8 mouse cellular contexts compared by ENCODE assay signal in genomic region chr5:122798557-122799378, GRCm38 (mm10). TPM values are rescaled to one million over a fixed set of nuclear protein-coding genes. Genes with fewer than 3 reads are reported as not detected.
A peak's percentile ranks its signal among the peaks of the same experiment; 100 is the strongest.
DNase-seq lines count a peak whose midpoint lies in the region; ATAC-seq and TF ChIP-seq lines count a peak whose summit lies in the region.

No protein-coding gene starts in this region.

- H3K4me3 ChIP-seq in MEL (ENCODE audit: control insufficient read depth in 1 of 2, insufficient read depth in 1 of 2, low read depth in 2 of 2, low read length in 2 of 2): peak overlapping the region in 1 of 2 experiments; percentile 24; a peak in 2 of 4 replicates
- no peak overlapping the region for H3K4me3 ChIP-seq in forebrain, postnatal 0 days (ENCODE audit: low read depth, low read length)
- H3K4me3 ChIP-seq in hindbrain, postnatal 0 days (ENCODE audit: low read length): no peak overlapping the region
- H3K4me3 ChIP-seq in left cerebral cortex, adult 2 months: no peak overlapping the region
- H3K4me3 ChIP-seq in stomach, embryonic 14.5 days (ENCODE audit: low read depth, low read length): no peak overlapping the region

- H3K9ac ChIP-seq in MEL (ENCODE audit: control insufficient read depth, low read depth, low read length, poor library complexity, severe bottlenecking): peak overlapping the region; percentile 1; the same call in 1 of the 2 replicates
- no peak overlapping the region for H3K9ac ChIP-seq in forebrain, postnatal 0 days
- no peak overlapping the region for H3K9ac ChIP-seq in hindbrain, postnatal 0 days (replicated peaks; ENCODE audit: low read length)
- no peak overlapping the region for H3K9ac ChIP-seq in stomach, embryonic 14.5 days (replicated peaks; ENCODE audit: low read depth, low read length)

- H3K4me1 ChIP-seq in MEL (ENCODE audit: control insufficient read depth in 1 of 2, insufficient read depth in 2 of 2, low read length in 2 of 2): peaks cover 9 to 14% of the 10 kb centered on the region in 2 experiments
- peaks cover 8% of the 10 kb centered on the region for H3K4me1 ChIP-seq in forebrain, postnatal 0 days (ENCODE audit: insufficient read depth)
- H3K4me1 ChIP-seq in hindbrain, postnatal 0 days (ENCODE audit: insufficient read depth, low read length): no peaks in the 10 kb centered on the region; the same call in 1 of the 2 replicates
- H3K4me1 ChIP-seq in stomach, embryonic 14.5 days (ENCODE audit: control insufficient read depth, insufficient read depth, low read length): peaks cover 6% of the 10 kb centered on the region

- peak; percentile 93 for ATAC-seq in forebrain, postnatal 0 days
- ATAC-seq in hindbrain, postnatal 0 days: peak; percentile 81
- ATAC-seq in stomach, embryonic 14.5 days (ENCODE audit: insufficient number of reproducible peaks, insufficient read depth, low FRiP score, low read depth): peak; percentile 40; the same call in 1 of the 2 replicates

- H3K27me3 ChIP-seq in MEL (ENCODE audit: control insufficient read depth in 1 of 2, insufficient read depth in 2 of 2, low read length in 2 of 2): no peaks in the 10 kb centered on the region
- H3K27me3 ChIP-seq in forebrain, postnatal 0 days (ENCODE audit: insufficient read depth, low read length): no peaks in the 10 kb centered on the region
- no peaks in the 10 kb centered on the region for H3K27me3 ChIP-seq in hindbrain, postnatal 0 days (ENCODE audit: insufficient read depth, low read length)
- H3K27me3 ChIP-seq in stomach, embryonic 14.5 days (ENCODE audit: control insufficient read depth, insufficient read depth, low read length): no peaks in the 10 kb centered on the region

- no peak overlapping the region; the same call in 1 of the 2 replicates for H3K4me2 ChIP-seq in forebrain, postnatal 0 days (ENCODE audit: low read depth)
- H3K4me2 ChIP-seq in hindbrain, postnatal 0 days (ENCODE audit: low read depth, low read length): no peak overlapping the region
- no peak overlapping the region for H3K4me2 ChIP-seq in stomach, embryonic 14.5 days (replicated peaks; ENCODE audit: low read depth, low read length)

- WGBS in forebrain, postnatal 0 days: 30% methylated on average over 17 of the region's 17 CpGs
- WGBS in hindbrain, postnatal 0 days: 37% methylated on average over 17 of the region's 17 CpGs
- 57% methylated on average over 17 of the region's 17 CpGs for WGBS in stomach, embryonic 14.5 days

- TF ChIP-seq EP300 in MEL (IDR thresholded peaks at IDR 0.05; ENCODE audit: low read depth in 1 of 2, low read length in 2 of 2): peak; percentile 42 to 62; a peak in 2 of 4 replicates

- TF ChIP-seq CTCF in MEL (IDR thresholded peaks at IDR 0.05 in 2 of 3, conservative IDR thresholded peaks at IDR 0.05 in 1 of 3; ENCODE audit: control insufficient read depth in 1 of 3, insufficient read depth in 1 of 3, low read depth in 2 of 3, low read length in 3 of 3, poor library complexity in 1 of 3, severe bottlenecking in 1 of 3): no peak
- TF ChIP-seq CTCF in forebrain, postnatal 0 days (IDR thresholded peaks at IDR 0.05; ENCODE audit: low read depth): no peak
- TF ChIP-seq CTCF in hindbrain, postnatal 0 days (IDR thresholded peaks at IDR 0.05; ENCODE audit: low read depth): no peak
- no peak for TF ChIP-seq CTCF in left cerebral cortex, adult 2 months (IDR thresholded peaks at IDR 0.05)

- H3K36me3 ChIP-seq in MEL (ENCODE audit: control insufficient read depth in 1 of 2, insufficient read depth in 2 of 2, low read length in 2 of 2): peaks cover 18 to 21% of the 10 kb centered on the region in 2 experiments
- peaks cover 82% of the 10 kb centered on the region for H3K36me3 ChIP-seq in forebrain, postnatal 0 days (ENCODE audit: insufficient read depth)
- H3K36me3 ChIP-seq in hindbrain, postnatal 0 days (ENCODE audit: insufficient read depth, low read length): peaks cover 46% of the 10 kb centered on the region
- H3K36me3 ChIP-seq in stomach, embryonic 14.5 days (ENCODE audit: control insufficient read depth, insufficient read depth, low read length): peaks cover 74% of the 10 kb centered on the region

- no peaks in the 10 kb centered on the region for H3K9me3 ChIP-seq in MEL (replicated peaks; ENCODE audit: insufficient read depth, low read length)
- H3K9me3 ChIP-seq in forebrain, postnatal 0 days (ENCODE audit: low read length): no peaks in the 10 kb centered on the region
- H3K9me3 ChIP-seq in hindbrain, postnatal 0 days (ENCODE audit: low read length): no peaks in the 10 kb centered on the region
- no peaks in the 10 kb centered on the region for H3K9me3 ChIP-seq in stomach, embryonic 14.5 days (ENCODE audit: control insufficient read depth, low read depth, low read length)

- intact Hi-C loops in left cerebral cortex, adult 2 months (cut with DNase I): no loop called here
- intact Hi-C loops in gastrocnemius, postnatal 14 days (cut with DNase I; ENCODE audit: low total_unique reads): no loop called here

- TF ChIP-seq POLR2A in MEL (IDR thresholded peaks at IDR 0.05; ENCODE audit: control insufficient read depth in 1 of 2, insufficient read depth in 1 of 2, low read depth in 1 of 2, low read length in 2 of 2, poor library complexity in 1 of 2): peak in 1 of 2 experiments; percentile 65; a peak in 2 of 4 replicates

- peak overlapping the region; percentile 72 for H3K27ac ChIP-seq in MEL (ENCODE audit: control insufficient read depth, low read depth, low read length)
- H3K27ac ChIP-seq in forebrain, postnatal 0 days (ENCODE audit: low read depth, low read length): peak overlapping the region; percentile 62; the same call in 1 of the 2 replicates
- peak overlapping the region; percentile 64 for H3K27ac ChIP-seq in hindbrain, postnatal 0 days
- H3K27ac ChIP-seq in left cerebral cortex, adult 2 months: peak overlapping the region; percentile 77
- H3K27ac ChIP-seq in stomach, embryonic 14.5 days (ENCODE audit: low read length): no peak overlapping the region; the same call in 1 of the 2 replicates

- TF ChIP-seq RAD21 in MEL (IDR thresholded peaks at IDR 0.05; ENCODE audit: low read depth, low read length): no peak

- peak; percentile 94 for DNase-seq in MEL (ENCODE audit: low read depth, low spot score)
- peak; percentile 39 for DNase-seq in adrenal gland, adult 8-10 months
- peak; percentile 81 for DNase-seq in forebrain, postnatal 0 days
- peak; percentile 81 for DNase-seq in hindbrain, postnatal 0 days (ENCODE audit: low spot score)
- DNase-seq in left cerebral cortex, adult 2 months (ENCODE audit: extremely low spot score in 1 of 2, low spot score in 2 of 2): peak; percentile 80
- peak; percentile 82 to 88 for DNase-seq in lung, postnatal 4 days
- DNase-seq in gastrocnemius, postnatal 14 days: no peak

- no peaks in the 10 kb centered on the region for H3K79me2 ChIP-seq in MEL (ENCODE audit: control insufficient read depth, insufficient read depth, low read length, poor library complexity)

TF ChIP-seq in MEL, 35 proteins besides CTCF, POLR2A, EP300 and RAD21 (continues in another document):
- peak; percentile 38; the same call in 1 of the 2 replicates for TF ChIP-seq NRF1 (IDR thresholded peaks at IDR 0.05; ENCODE audit: insufficient read depth, low read depth, low read length, poor library complexity, severe bottlenecking)
- peak; percentile 78 for TF ChIP-seq MAX (IDR thresholded peaks at IDR 0.05; ENCODE audit: low read length)
- no peak; the same call in 1 of the 2 replicates for TF ChIP-seq ETS1 (IDR thresholded peaks at IDR 0.05; ENCODE audit: low read depth, low read length)
- 0 out of 2 replicates have a peak, but pooled peaks have one; percentile 9 for TF ChIP-seq MYB (IDR thresholded peaks at IDR 0.05; ENCODE audit: low read depth, low read length)
- TF ChIP-seq MXI1 (IDR thresholded peaks at IDR 0.05; ENCODE audit: low read depth, low read length): peak; percentile 93

RNA-seq across cellular contexts. Expression of gene Camkk2, which starts 19.6 kb away (rescaled TPM):
- total RNA-seq in MEL (2012; rRNA removed): 16.3 and 23.7 TPM in 2 replicates
- polyA plus RNA-seq in MEL (2012; ENCODE audit: insufficient read depth in 1 of 2, insufficient read length in 2 of 2, low read depth in 1 of 2, low replicate concordance in 2 of 2, missing spikeins in 1 of 2): 10 to 100 TPM in 1 of 2 experiments, not detected in 1; 24.8 TPM
- 10 to 100 TPM; 32.8 to 36.2 (median 34.9) TPM for total RNA-seq in adrenal gland, adult 8-10 months (2022)
- total RNA-seq in forebrain, postnatal 0 days (2014; rRNA removed): 89.3 and 106 TPM in 2 replicates
- polyA plus RNA-seq in forebrain, postnatal 0 days (2015; fragmentation: Nextera tagmentation; extraction: Ambion mirVana): 76.2 and 93.8 TPM in 2 replicates
- total RNA-seq in hindbrain, postnatal 0 days (2014; rRNA removed): 82.0 and 112 TPM in 2 replicates
- 61.8 and 65.3 TPM in 2 replicates for polyA plus RNA-seq in hindbrain, postnatal 0 days (2015; fragmentation: Nextera tagmentation; extraction: Ambion mirVana)
- total RNA-seq in left cerebral cortex, adult 2 months (2021): 100 to 1,000 TPM; 238 to 248 TPM
- polyA plus RNA-seq in stomach, embryonic 14.5 days (2014; fragmentation: Nextera tagmentation; extraction: Ambion mirVana): 25.7 and 28.2 TPM in 2 replicates
- total RNA-seq in gastrocnemius, postnatal 14 days (2021): 1 to 10 TPM; 8.6 to 8.8 TPM

RNA-seq across cellular contexts. Expression of gene Anapc5, which starts 22.4 kb away (rescaled TPM):
- total RNA-seq in MEL (2012; rRNA removed): 244 and 262 TPM in 2 replicates
- 100 to 1,000 TPM in 1 of 2 experiments, not detected in 1; 390 TPM for polyA plus RNA-seq in MEL (2012; ENCODE audit: insufficient read depth in 1 of 2, insufficient read length in 2 of 2, low read depth in 1 of 2, low replicate concordance in 2 of 2, missing spikeins in 1 of 2)
- total RNA-seq in adrenal gland, adult 8-10 months (2022): 100 to 1,000 TPM; 157 to 222 (median 203) TPM
- 522 and 533 TPM in 2 replicates for total RNA-seq in forebrain, postnatal 0 days (2014; rRNA removed)
- 373 and 445 TPM in 2 replicates for polyA plus RNA-seq in forebrain, postnatal 0 days (2015; fragmentation: Nextera tagmentation; extraction: Ambion mirVana)
- 446 and 449 TPM in 2 replicates for total RNA-seq in hindbrain, postnatal 0 days (2014; rRNA removed)
- polyA plus RNA-seq in hindbrain, postnatal 0 days (2015; fragmentation: Nextera tagmentation; extraction: Ambion mirVana): 416 and 426 TPM in 2 replicates
- 100 to 1,000 TPM; 222 to 229 TPM for total RNA-seq in left cerebral cortex, adult 2 months (2021)
- 478 and 484 TPM in 2 replicates for polyA plus RNA-seq in stomach, embryonic 14.5 days (2014; fragmentation: Nextera tagmentation; extraction: Ambion mirVana)
- total RNA-seq in gastrocnemius, postnatal 14 days (2021): 100 to 1,000 TPM; 140 to 150 TPM

RNA-seq across cellular contexts. Expression of gene Rnf34, which starts 51.1 kb away (rescaled TPM):
- total RNA-seq in MEL (2012; rRNA removed): 13.9 and 14.8 TPM in 2 replicates
- polyA plus RNA-seq in MEL (2012; ENCODE audit: insufficient read depth in 1 of 2, insufficient read length in 2 of 2, low read depth in 1 of 2, low replicate concordance in 2 of 2, missing spikeins in 1 of 2): 10 to 100 TPM in 1 of 2 experiments, not detected in 1; 27.4 TPM
- 10 to 100 TPM; 18.5 to 34.4 (median 27.0) TPM for total RNA-seq in adrenal gland, adult 8-10 months (2022)
- total RNA-seq in forebrain, postnatal 0 days (2014; rRNA removed): 32.1 and 39.3 TPM in 2 replicates
- polyA plus RNA-seq in forebrain, postnatal 0 days (2015; fragmentation: Nextera tagmentation; extraction: Ambion mirVana): 46.1 and 46.6 TPM in 2 replicates
- 23.8 and 37.2 TPM in 2 replicates for total RNA-seq in hindbrain, postnatal 0 days (2014; rRNA removed)
- polyA plus RNA-seq in hindbrain, postnatal 0 days (2015; fragmentation: Nextera tagmentation; extraction: Ambion mirVana): 43.0 and 46.2 TPM in 2 replicates
- 10 to 100 TPM; 51.5 to 56.3 TPM for total RNA-seq in left cerebral cortex, adult 2 months (2021)
- polyA plus RNA-seq in stomach, embryonic 14.5 days (2014; fragmentation: Nextera tagmentation; extraction: Ambion mirVana): 35.8 and 44.6 TPM in 2 replicates
- 10 to 100 TPM; 14.9 to 17.6 TPM for total RNA-seq in gastrocnemius, postnatal 14 days (2021)

Comparison
In these comparisons a context has a peak if more than half of its experiments do, and no peak if none do; other contexts are left out.
1. ATAC-seq: peak in every context shown above with its lines; median percentile 93 in forebrain, postnatal 0 days; 81 in hindbrain, postnatal 0 days; 40 in stomach, embryonic 14.5 days.